Mouse (Mus musculus) heart, adult 2 months (tissue): Measurements from ENCODE around the gene Elane. TPM values are rescaled to one million over a fixed set of nuclear protein-coding genes. Genes with fewer than 3 reads are reported as not detected.
"Not testable (repeated sequence)": the region's sequence is repeated elsewhere in the genome, so short reads cannot be mapped to it uniquely, and the experiment has no call there.

Experiments used
- DNase-seq, 2 experiments: peaks; one replicate each; pipeline ENCODE4 v3.0.0; 2021
- H3K27ac ChIP-seq: fragments of 200-600 bp; 2 replicates; pipeline ENCODE4 v1.8.1; 2022
- H3K27me3 ChIP-seq: fragments of 200-500 bp; 2 replicates; pipeline ENCODE4 v1.6.1; 2012; ENCODE audit warnings: mild to moderate bottlenecking, low read length, inconsistent platforms, mixed read lengths; ENCODE audit not compliant: control insufficient read depth, insufficient read depth
- H3K36me3 ChIP-seq: fragments of 200-500 bp; 2 replicates; pipeline ENCODE4 v1.6.1; 2012; ENCODE audit warnings: low read length, inconsistent platforms; ENCODE audit not compliant: control insufficient read depth, insufficient read depth
- H3K4me1 ChIP-seq: fragments of 200-500 bp; 2 replicates; pipeline ENCODE4 v1.6.1; 2011; ENCODE audit warnings: low read length; ENCODE audit not compliant: control insufficient read depth, insufficient read depth
- H3K4me3 ChIP-seq: fragments of 200-600 bp; 2 replicates; pipeline ENCODE4 v1.8.1; 2022
- H3K79me2 ChIP-seq: fragments of 200-500 bp; replicated peaks from 2 replicates; pipeline ENCODE4 v1.6.1; 2012; ENCODE audit warnings: mild to moderate bottlenecking, inconsistent platforms, low read length, moderate library complexity, mixed read lengths; ENCODE audit not compliant: control insufficient read depth, insufficient read depth
- H3K9ac ChIP-seq: fragments of 200-500 bp; 2 replicates; pipeline ENCODE4 v1.6.1; 2012; ENCODE audit warnings: low read depth, mild to moderate bottlenecking, control low read depth, inconsistent platforms, low read length, mixed read lengths
- CTCF ChIP-seq: fragments of 200-600 bp; IDR thresholded peaks from 2 replicates; pipeline ENCODE4 v1.8.1; 2022; ENCODE audit warnings: antibody characterized with exemption, mild to moderate bottlenecking, moderate library complexity
- EP300 ChIP-seq: fragments of 200-500 bp; IDR thresholded peaks from 2 replicates; pipeline ENCODE4 v1.6.1; 2011; ENCODE audit warnings: low read depth, low read length, control low read depth; ENCODE audit not compliant: insufficient read depth
- POLR2A ChIP-seq: fragments of 200-500 bp; IDR thresholded peaks from 2 replicates; pipeline ENCODE4 v1.6.1; 2011; ENCODE audit warnings: mild to moderate bottlenecking, low read depth, low read length, control low read depth; ENCODE audit not compliant: insufficient read depth
- WGBS: fragments of 180-500 bp; shearing (Covaris S2); methylation state at CpG from one replicate; pipeline ENCODE4 v1.1.7; 2018; 5-methylcytosine and 5-hydroxymethylcytosine counted together
- intact Hi-C: fragments of 180-260 bp; cut with DNase I; formaldehyde crosslinking; loops from one replicate; pipeline ENCODE4 v1.15.1; 2025
- polyA plus RNA-seq: library from polyadenylated mRNA; depleted of rRNA; stranded (reverse); fragments of >200 nt; gene quantifications from 2 replicates; pipeline ENCODE4 v1.2.3, GENCODE M21; 2012
- total RNA-seq, 2 experiments: library from RNA; stranded (reverse); gene quantifications; 2 replicates each; pipeline ENCODE4 v1.2.3; 2021

Elane gene
- total and polyA plus RNA-seq, 3 experiments = not detected

- intact Hi-C loops = no loop called here
- Histone ChIP-seq H3K36me3 (no peaks in the 10 kb centered on the region), H3K27ac (no peak within 1 kb of the TSS), H3K27me3 (no peaks in the 10 kb centered on the region), H3K4me1 (no peaks in the 10 kb centered on the region), H3K9ac (no peak within 1 kb of the TSS), H3K79me2 (no peaks in the 10 kb centered on the region), H3K4me3 (no peak within 1 kb of the TSS)
- no peak for TF ChIP-seq POLR2A
- no peak for TF ChIP-seq EP300
- TF ChIP-seq CTCF = no peak
- no peak for DNase-seq
- WGBS = 41% methylated on average over 5 of the region's 5 CpGs
Observed at GRCm38 (mm10) chr10:79890670-79891069, 4.6 kb downstream of the Elane start, which contains the start of gene Cfd. Gene Cfd, plus strand, starts transcription at chr10:79890853.

- not testable (repeated sequence) for H3K4me3 ChIP-seq, H3K4me1 ChIP-seq, H3K9ac ChIP-seq, H3K36me3 ChIP-seq, H3K27ac ChIP-seq, H3K79me2 ChIP-seq, H3K27me3 ChIP-seq
- intact Hi-C loops = loop anchor here (1.0 to 2.0 kb wide), 2 partner anchors 33 to 66 kb away; no protein-coding TSS in a partner anchor
- TF ChIP-seq EP300 = 0 out of 2 replicates have a peak, but pooled peaks have one; percentile 51
- peak; percentile 85 for TF ChIP-seq CTCF
- DNase-seq = peak; percentile 70 to 85
- WGBS = 37% methylated on average over 22 of the region's 22 CpGs
Observed at GRCm38 (mm10) chr10:79892451-79893118, 6.5 kb downstream of the Elane start.

- H3K4me1 ChIP-seq = no peaks in the 10 kb centered on the region
- no peaks in the 10 kb centered on the region for H3K36me3 ChIP-seq
- no peak overlapping the region for H3K4me3 ChIP-seq
- H3K27me3 ChIP-seq = no peaks in the 10 kb centered on the region
- TF ChIP-seq POLR2A = no peak
- TF ChIP-seq CTCF = no peak
- no peak for TF ChIP-seq EP300
- no peaks in the 10 kb centered on the region for H3K79me2 ChIP-seq
- WGBS = 89% methylated on average over 16 of the region's 16 CpGs
- DNase-seq = peak in 1 of 2 experiments; percentile 15
- intact Hi-C loops = no loop called here
- no peak overlapping the region for H3K27ac ChIP-seq
- H3K9ac ChIP-seq = no peak overlapping the region
Observed at GRCm38 (mm10) chr10:79896306-79896705, 10.3 kb downstream of the Elane start.

GRCm38 (mm10) chr10:79896814-79897213, 10.8 kb downstream of the Elane start:
- TF ChIP-seq EP300 (no peak), POLR2A (no peak), CTCF (no peak)
- H3K9ac ChIP-seq = no peak overlapping the region
- no peak overlapping the region for H3K27ac ChIP-seq
- DNase-seq = peak in 1 of 2 experiments; percentile 10
- H3K4me1 ChIP-seq = no peaks in the 10 kb centered on the region
- WGBS = 91% methylated on average over 13 of the region's 13 CpGs
- H3K4me3 ChIP-seq = no peak overlapping the region
- H3K27me3 ChIP-seq = no peaks in the 10 kb centered on the region
- no peaks in the 10 kb centered on the region for H3K79me2 ChIP-seq
- intact Hi-C loops = no loop called here
- H3K36me3 ChIP-seq = no peaks in the 10 kb centered on the region

GRCm38 (mm10) chr10:79897316-79898245, 11.5 kb downstream of the Elane start:
- H3K4me1 ChIP-seq = no peaks in the 10 kb centered on the region
- TF ChIP-seq EP300 (no peak), POLR2A (no peak), CTCF (no peak)
- no peaks in the 10 kb centered on the region for H3K27me3 ChIP-seq
- H3K36me3 ChIP-seq = no peaks in the 10 kb centered on the region
- DNase-seq = no peak
- H3K27ac ChIP-seq = no peak overlapping the region
- WGBS = 67% methylated on average over 20 of the region's 20 CpGs
- no peak overlapping the region for H3K9ac ChIP-seq
- intact Hi-C loops = no loop called here
- H3K4me3 ChIP-seq = no peak overlapping the region
- H3K79me2 ChIP-seq = no peaks in the 10 kb centered on the region
